Mouse (Mus musculus) common myeloid progenitor, adult 5-6 weeks (primary cell): ENCODE data around the gene Unc50. TPM values are rescaled to one million over a fixed set of nuclear protein-coding genes. Genes with fewer than 3 reads are reported as not detected.
A peak's percentile ranks its signal among the peaks of the same experiment; 100 is the strongest.

Source experiments
- ATAC-seq: replicated peaks from 2 replicates; pipeline ENCODE4 v1.8.0; 2016; ENCODE audit warnings: low read depth, mild to moderate bottlenecking, moderate TSS enrichment, inconsistent platforms; ENCODE audit not compliant: poor library complexity, severe bottlenecking
- total RNA-seq: library from RNA; stranded (forward); fragments of 200-1000, 187-1606 nt; gene quantifications from 2 replicates; pipeline ENCODE4 v1.2.3, GENCODE M21; 2017

Gene Unc50
- 35.5 and 49.2 TPM in 2 replicates for total RNA-seq

DNA sequence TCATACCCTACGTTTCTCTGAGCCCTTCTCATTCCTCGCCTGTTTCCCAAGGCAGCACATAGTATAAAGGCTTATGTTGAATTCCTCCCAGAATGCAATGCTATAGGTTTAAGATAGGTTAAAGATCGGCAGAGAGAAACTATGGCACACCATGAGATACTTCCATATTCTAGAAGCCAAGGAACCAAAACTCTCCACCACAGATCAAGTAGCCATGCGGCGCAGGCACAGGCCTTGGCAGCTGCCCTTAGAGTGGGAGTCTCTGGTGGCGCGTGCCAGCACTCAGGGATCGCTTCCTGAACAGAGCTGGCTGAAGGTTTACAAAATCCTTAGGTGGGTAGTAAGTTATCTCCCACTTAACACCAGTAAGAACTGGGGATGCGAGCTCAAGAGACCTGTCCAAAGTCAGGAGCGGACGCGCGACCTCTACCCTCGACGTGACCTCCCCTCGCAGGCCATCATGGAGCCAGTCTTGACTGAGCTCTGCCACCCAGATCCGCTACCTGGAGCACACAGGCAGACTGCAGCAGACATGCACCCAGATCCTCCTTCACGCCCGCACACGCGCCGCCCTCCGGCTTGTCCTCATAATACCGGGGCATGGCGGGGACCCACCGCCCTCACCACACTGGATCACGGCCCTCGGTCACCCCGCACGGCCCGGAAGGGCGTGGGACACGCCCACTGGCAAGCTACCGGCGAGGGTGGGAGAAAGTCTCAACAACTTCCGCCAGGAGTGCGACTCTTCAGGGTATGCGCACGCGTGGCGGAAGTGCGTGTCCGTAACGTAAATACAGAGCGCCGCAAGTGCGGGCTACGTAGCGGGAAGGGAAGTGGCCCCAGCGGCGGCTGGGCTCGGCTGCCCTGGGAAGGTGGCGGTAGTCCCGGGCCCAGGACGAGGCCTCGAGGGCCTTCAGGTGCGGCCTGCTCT is at the start of gene Unc50, which contains the start of gene Coa5:
Gene Unc50, plus strand, starts transcription at position 774 of the 931 bp plus-strand sequence.
Gene Coa5, minus strand, starts transcription at position 738 of the 931 bp plus-strand sequence.
- peak; percentile 93 for ATAC-seq

- no peak for ATAC-seq
Measured at GRCm38 (mm10) chr1:37380913-37381312, 49.0 kb upstream of the Unc50 start.

DNA sequence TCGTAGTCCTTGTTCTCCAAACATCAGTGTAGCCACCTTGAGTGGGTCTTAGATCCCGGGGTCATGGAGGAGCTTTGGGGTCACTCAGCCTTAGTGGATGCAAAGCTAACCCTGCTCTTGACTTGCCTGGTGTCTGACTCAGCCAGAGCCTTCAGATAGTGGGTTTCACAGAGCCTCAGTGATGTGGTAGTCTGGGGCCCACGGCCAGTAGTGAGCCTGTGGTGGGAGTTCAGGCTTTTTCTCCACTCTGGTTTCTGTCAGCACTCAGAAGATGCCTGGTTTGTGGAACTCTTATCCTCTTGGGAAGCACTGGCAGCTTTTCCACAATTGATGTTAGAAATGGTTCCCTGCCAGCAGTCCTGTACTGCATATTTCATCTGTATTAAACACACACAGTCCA is 45.6 kb upstream of the Unc50 start:
- no peak for ATAC-seq

DNA sequence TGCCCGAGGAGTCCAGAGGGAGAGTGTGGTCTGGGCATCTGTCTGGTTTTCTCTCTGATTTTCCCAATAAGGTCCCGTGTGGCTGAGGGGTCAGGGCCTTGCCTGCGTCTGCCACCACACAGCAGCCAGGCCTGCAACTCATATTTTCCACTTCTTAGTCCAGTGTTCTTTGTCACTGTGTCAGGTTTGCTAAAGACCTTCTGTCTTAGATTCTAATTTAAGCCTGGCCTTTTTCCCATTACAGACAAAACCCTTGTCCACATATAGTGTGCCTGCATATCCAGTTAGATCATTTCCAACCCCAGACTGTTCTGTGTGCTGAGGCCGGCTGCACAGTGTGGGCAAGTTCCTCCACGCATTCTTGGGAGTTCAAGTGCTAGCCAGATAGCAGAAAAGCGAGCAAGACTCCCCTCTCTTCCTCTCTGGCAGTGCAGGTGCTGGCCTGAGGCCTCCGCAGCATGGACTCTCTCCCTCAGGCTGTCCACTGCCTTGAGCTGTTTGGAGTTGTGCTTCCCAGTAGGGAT is 43.4 kb upstream of the Unc50 start:
- no peak for ATAC-seq

DNA sequence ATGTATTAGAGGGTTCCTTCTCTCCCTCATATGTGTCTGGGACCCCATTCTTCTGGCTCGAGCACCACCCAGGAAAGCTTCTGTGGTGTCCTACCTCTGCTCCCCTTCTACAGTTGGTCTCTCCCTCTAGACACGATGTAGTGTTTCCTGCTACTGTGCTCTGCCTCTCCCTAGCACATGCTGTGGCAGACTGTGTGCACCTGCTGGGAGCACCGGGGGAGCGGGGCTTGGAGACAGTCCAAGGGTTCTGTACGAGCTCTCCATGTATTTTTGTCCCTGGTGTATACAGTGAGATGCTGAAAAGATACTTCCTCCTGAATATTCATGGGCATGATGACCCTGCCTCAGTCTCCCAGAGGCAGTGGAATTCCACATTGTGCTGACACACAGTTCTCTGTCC is 36.8 kb upstream of the Unc50 start:
- no peak for ATAC-seq

- no peak for ATAC-seq
Measured at GRCm38 (mm10) chr1:37396481-37396880, 33.5 kb upstream of the Unc50 start.

GRCm38 (mm10) chr1:37398961-37399360 is 31.0 kb upstream of the Unc50 start:
- no peak for ATAC-seq

DNA sequence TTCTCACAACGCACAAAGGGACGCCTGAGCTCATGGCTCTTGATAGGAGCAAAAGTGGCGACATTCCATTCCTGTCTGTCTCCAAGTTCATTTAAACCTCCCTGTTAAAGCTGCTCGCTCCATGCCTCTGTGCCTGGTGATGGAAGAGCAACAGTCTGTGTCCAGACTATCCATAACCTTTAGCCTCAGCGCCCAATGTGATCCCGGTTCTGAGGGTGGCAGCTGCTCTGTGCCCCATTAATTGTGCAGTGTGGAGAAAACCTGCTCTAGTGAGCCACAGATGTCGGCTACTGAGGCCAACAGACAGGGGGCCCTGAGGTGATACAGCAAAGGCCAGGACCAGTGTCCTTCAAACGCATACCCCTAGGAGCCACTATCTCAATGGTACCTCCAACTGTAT is 30.2 kb upstream of the Unc50 start:
- ATAC-seq: no peak

GRCm38 (mm10) chr1:37401687-37402086 is 28.3 kb upstream of the Unc50 start:
- peak; percentile 82 for ATAC-seq

DNA sequence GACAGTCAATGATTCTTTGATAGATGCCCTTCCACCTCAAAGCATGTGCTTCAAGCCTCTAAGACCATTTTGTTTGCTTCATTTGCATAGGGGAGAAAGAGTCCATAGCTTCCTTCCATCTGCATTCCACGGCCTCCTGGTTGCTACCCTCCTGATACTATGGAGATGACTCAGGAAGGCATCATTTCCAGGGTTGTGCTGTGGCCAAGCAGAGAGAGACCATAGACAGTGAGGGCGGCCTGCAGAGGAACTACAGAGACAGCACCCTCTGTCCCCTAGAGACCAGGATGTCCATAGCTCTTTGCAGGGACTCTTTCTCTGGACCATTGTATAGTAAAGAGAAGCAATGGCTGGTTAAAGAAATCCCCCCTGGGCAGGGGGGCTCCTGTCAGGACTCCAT is 24.8 kb upstream of the Unc50 start:
- ATAC-seq: no peak

DNA sequence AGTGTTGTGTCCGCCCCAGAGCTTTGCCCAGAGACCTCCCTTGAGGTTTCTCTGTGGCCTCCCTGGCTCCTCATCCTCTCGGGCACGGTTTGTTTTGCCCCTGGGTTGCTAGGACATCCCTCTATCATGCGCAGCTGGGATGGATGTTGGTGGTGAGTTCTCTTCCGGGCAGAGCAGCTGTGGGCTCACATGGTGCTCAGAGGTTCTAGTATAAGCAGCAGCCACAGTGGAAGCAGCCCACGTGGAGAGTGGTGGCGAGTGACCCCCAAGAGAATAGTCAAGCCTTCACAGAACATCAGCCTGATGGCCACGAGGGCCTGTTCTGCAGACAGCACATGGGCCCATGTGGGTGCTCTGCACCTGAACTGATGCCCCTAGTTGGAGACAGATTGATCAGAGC is 22.7 kb upstream of the Unc50 start:
- ATAC-seq: no peak

DNA sequence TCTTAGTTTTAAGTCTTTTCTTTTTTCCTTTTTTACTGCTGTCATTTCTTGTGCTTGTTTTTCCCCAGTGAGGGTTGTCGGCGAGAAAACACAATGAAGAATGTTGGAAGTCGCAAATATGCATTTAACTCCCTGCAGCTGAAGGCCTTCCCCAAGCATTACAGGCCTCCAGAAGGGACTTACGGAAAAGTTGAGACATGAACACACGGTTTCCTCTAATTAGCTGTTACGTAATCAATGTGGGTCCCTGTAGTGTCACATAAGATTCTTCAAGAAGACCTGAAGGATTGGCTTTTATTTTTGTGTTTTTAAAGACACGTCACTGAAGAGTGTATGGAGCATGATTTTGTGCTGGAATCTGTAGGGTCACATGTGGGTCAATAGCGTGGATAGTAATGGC is 21.9 kb upstream of the Unc50 start:
- ATAC-seq: no peak

DNA sequence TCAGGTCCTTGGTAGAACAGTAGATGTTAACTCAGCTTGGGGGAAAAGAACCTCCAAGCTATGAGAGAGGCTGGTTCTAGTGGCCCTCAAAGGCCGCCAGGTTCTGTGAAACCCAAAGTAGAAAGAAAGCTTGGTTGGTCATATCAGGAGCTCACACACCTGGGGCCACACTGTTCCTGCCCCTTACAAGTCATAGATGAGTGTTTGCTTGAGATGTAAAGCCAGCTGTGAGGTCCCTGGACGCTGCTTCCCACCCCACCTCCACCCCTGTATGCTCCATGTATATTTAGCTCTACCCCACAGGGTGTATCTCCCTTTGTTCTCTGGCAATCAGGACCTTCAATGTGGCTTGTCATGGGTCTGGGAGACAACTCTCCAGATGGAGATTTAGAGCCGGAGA is 21.3 kb upstream of the Unc50 start:
- no peak for ATAC-seq

DNA sequence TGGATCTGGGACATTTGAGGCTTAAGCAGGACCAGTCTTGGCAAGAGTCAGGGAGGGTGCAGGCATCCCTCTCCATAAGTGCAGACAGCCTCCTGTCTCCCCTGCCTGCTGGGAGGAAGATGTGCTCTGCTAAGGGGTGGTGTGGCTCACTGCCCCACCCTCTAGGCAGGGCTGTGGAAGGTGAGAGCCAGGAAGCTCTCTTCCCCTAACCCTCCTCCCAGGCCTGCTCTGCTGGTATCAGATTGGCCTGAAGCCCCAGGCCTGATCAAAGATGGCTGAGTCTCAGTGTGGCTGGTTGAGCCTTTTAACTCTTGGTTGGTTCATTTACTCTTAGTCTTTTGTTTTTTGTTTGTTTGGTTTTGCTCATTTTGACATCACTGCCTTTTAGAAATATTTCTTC is 20.3 kb upstream of the Unc50 start:
- ATAC-seq: no peak

- no peak for ATAC-seq
Measured at GRCm38 (mm10) chr1:37415394-37415793, 14.5 kb upstream of the Unc50 start.

- ATAC-seq: peak; percentile 98
Measured at GRCm38 (mm10) chr1:37419420-37419819, 10.5 kb upstream of the Unc50 start.

- no peak for ATAC-seq
Measured at GRCm38 (mm10) chr1:37427144-37427875, 2.6 kb upstream of the Unc50 start.

DNA sequence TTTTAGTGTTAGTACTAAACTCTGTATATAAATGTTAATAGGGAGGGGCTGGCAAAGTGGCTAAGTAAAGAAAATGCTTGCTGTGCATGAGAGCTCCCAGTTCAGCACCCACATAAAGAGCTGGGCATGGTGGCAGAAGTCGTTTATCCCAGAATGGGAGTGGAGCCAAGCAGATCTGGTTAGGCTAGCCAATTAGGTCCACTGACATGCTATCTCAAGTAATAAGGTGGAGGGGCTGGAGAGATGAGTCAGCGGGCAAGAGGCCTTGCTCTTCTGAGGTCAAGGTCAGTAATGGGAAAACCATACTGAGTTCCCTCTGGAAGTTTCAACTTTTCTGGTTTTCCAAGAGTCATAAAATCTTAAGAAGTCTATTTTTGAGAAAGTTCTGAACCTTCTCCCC is 1.0 kb upstream of the Unc50 start:
- ATAC-seq: no peak

- ATAC-seq: no peak
Measured at GRCm38 (mm10) chr1:37430297-37430840, 430 bp downstream of the Unc50 start.

- ATAC-seq: no peak
Measured at GRCm38 (mm10) chr1:37436419-37436818, 6.5 kb downstream of the Unc50 start.
